Mouse (Mus musculus): Measurements from ENCODE around the gene Kidins220. TPM values are rescaled to one million over a fixed set of nuclear protein-coding genes. Genes with fewer than 3 reads are reported as not detected.
A peak's percentile ranks its signal among the peaks of the same experiment; 100 is the strongest.

Gene Kidins220
- polyA plus RNA-seq, 1 experiment from 2014 or later, result 46.4 TPM

GRCm38 (mm10) chr12:24971490-24972200 lies 3.1 kb upstream of the Kidins220 start:
- Histone ChIP-seq H3K27ac (ENCODE audit: low read depth, low read length) (no peak overlapping the region), H3K36me3 (ENCODE audit: control insufficient read depth, insufficient read depth, low read length) (no peaks in the 10 kb centered on the region), H3K4me3 (ENCODE audit: low read depth, low read length) (no peak overlapping the region), H3K27me3 (ENCODE audit: control insufficient read depth, insufficient read depth, low read length) (no peaks in the 10 kb centered on the region), H3K9me3 (replicated peaks; ENCODE audit: control insufficient read depth, low read length) (no peaks in the 10 kb centered on the region), H3K4me2 (no peak overlapping the region), H3K4me1 (ENCODE audit: control insufficient read depth, insufficient read depth, low read length) (peaks cover 18% of the 10 kb centered on the region), H3K9ac (ENCODE audit: low read depth, low read length) (no peak overlapping the region)
- WGBS (ENCODE audit: insufficient replicate concordance), result 81% methylated on average over 5 of the region's 5 CpGs
- no peak for ATAC-seq (replicated peaks; ENCODE audit: insufficient number of reproducible peaks, low FRiP score, low TSS enrichment)

GRCm38 (mm10) chr12:24972371-24973350 lies 2.1 kb upstream of the Kidins220 start:
- peaks cover 21% of the 10 kb centered on the region for H3K4me1 ChIP-seq (ENCODE audit: control insufficient read depth, insufficient read depth, low read length)
- no peak overlapping the region for H3K4me2 ChIP-seq
- H3K4me3 ChIP-seq (ENCODE audit: low read depth, low read length), result no peak overlapping the region
- H3K36me3 ChIP-seq (ENCODE audit: control insufficient read depth, insufficient read depth, low read length), result no peaks in the 10 kb centered on the region
- no peaks in the 10 kb centered on the region for H3K27me3 ChIP-seq (ENCODE audit: control insufficient read depth, insufficient read depth, low read length)
- WGBS (ENCODE audit: insufficient replicate concordance), result 57% methylated on average over 8 of the region's 8 CpGs
- H3K9me3 ChIP-seq (replicated peaks; ENCODE audit: control insufficient read depth, low read length), result no peaks in the 10 kb centered on the region
- H3K9ac ChIP-seq (ENCODE audit: low read depth, low read length), result no peak overlapping the region
- ATAC-seq (replicated peaks; ENCODE audit: insufficient number of reproducible peaks, low FRiP score, low TSS enrichment), result no peak
- H3K27ac ChIP-seq (ENCODE audit: low read depth, low read length), result no peak overlapping the region

- no peak for ATAC-seq (replicated peaks; ENCODE audit: insufficient number of reproducible peaks, low FRiP score, low TSS enrichment)
- no peak overlapping the region; the same call in 1 of the 2 replicates for H3K4me2 ChIP-seq
- no peak overlapping the region for H3K27ac ChIP-seq (ENCODE audit: low read depth, low read length)
- H3K9me3 ChIP-seq (replicated peaks; ENCODE audit: control insufficient read depth, low read length), result no peaks in the 10 kb centered on the region
- no peak overlapping the region for H3K9ac ChIP-seq (ENCODE audit: low read depth, low read length)
- H3K27me3 ChIP-seq (ENCODE audit: control insufficient read depth, insufficient read depth, low read length), result no peaks in the 10 kb centered on the region
- H3K4me3 ChIP-seq (ENCODE audit: low read depth, low read length), result no peak overlapping the region
- no peaks in the 10 kb centered on the region for H3K36me3 ChIP-seq (ENCODE audit: control insufficient read depth, insufficient read depth, low read length)
- WGBS (ENCODE audit: insufficient replicate concordance), result 37% methylated on average over 5 of the region's 5 CpGs
- peaks cover 21% of the 10 kb centered on the region for H3K4me1 ChIP-seq (ENCODE audit: control insufficient read depth, insufficient read depth, low read length)
Observed at GRCm38 (mm10) chr12:24973586-24973985, 1.1 kb upstream of the Kidins220 start.

GRCm38 (mm10) chr12:24975115-24975733 lies 499 bp downstream of the Kidins220 start:
- under 1% methylated on average over 19 of the region's 31 CpGs for WGBS (ENCODE audit: insufficient replicate concordance)
- H3K4me3 ChIP-seq (ENCODE audit: low read depth, low read length), result peak overlapping the region; percentile 86
- peak overlapping the region; percentile 83 for H3K9ac ChIP-seq (ENCODE audit: low read depth, low read length)
- H3K27me3 ChIP-seq (ENCODE audit: control insufficient read depth, insufficient read depth, low read length), result no peaks in the 10 kb centered on the region
- peaks cover 21% of the 10 kb centered on the region for H3K4me1 ChIP-seq (ENCODE audit: control insufficient read depth, insufficient read depth, low read length)
- peak overlapping the region; percentile 62 for H3K4me2 ChIP-seq
- no peaks in the 10 kb centered on the region for H3K36me3 ChIP-seq (ENCODE audit: control insufficient read depth, insufficient read depth, low read length)
- H3K9me3 ChIP-seq (replicated peaks; ENCODE audit: control insufficient read depth, low read length), result no peaks in the 10 kb centered on the region
- peak overlapping the region; percentile 91 for H3K27ac ChIP-seq (ENCODE audit: low read depth, low read length)
- ATAC-seq (replicated peaks; ENCODE audit: insufficient number of reproducible peaks, low FRiP score, low TSS enrichment), result peak; percentile 55

GRCm38 (mm10) chr12:24985226-24985625 lies 10.5 kb downstream of the Kidins220 start:
- H3K4me3 ChIP-seq (ENCODE audit: low read depth, low read length), result no peak overlapping the region
- no peak overlapping the region for H3K4me2 ChIP-seq
- peaks cover 17% of the 10 kb centered on the region; the same call in 1 of the 2 replicates for H3K4me1 ChIP-seq (ENCODE audit: control insufficient read depth, insufficient read depth, low read length)
- no peak overlapping the region for H3K9ac ChIP-seq (ENCODE audit: low read depth, low read length)
- no peaks in the 10 kb centered on the region for H3K9me3 ChIP-seq (replicated peaks; ENCODE audit: control insufficient read depth, low read length)
- no peak overlapping the region for H3K27ac ChIP-seq (ENCODE audit: low read depth, low read length)
- H3K27me3 ChIP-seq (ENCODE audit: control insufficient read depth, insufficient read depth, low read length), result no peaks in the 10 kb centered on the region
- H3K36me3 ChIP-seq (ENCODE audit: control insufficient read depth, insufficient read depth, low read length), result peaks cover 5% of the 10 kb centered on the region; the same call in 1 of the 2 replicates
- 42% methylated on average over 5 of the region's 5 CpGs for WGBS (ENCODE audit: insufficient replicate concordance)
- ATAC-seq (replicated peaks; ENCODE audit: insufficient number of reproducible peaks, low FRiP score, low TSS enrichment), result no peak

- H3K4me1 ChIP-seq (ENCODE audit: control insufficient read depth, insufficient read depth, low read length), result no peaks in the 10 kb centered on the region
- no peaks in the 10 kb centered on the region for H3K9me3 ChIP-seq (replicated peaks; ENCODE audit: control insufficient read depth, low read length)
- H3K4me2 ChIP-seq, result no peak overlapping the region
- 93% methylated on average over 4 of the region's 4 CpGs for WGBS (ENCODE audit: insufficient replicate concordance)
- peaks cover 24% of the 10 kb centered on the region for H3K36me3 ChIP-seq (ENCODE audit: control insufficient read depth, insufficient read depth, low read length)
- no peak overlapping the region for H3K9ac ChIP-seq (ENCODE audit: low read depth, low read length)
- no peaks in the 10 kb centered on the region for H3K27me3 ChIP-seq (ENCODE audit: control insufficient read depth, insufficient read depth, low read length)
- H3K4me3 ChIP-seq (ENCODE audit: low read depth, low read length), result no peak overlapping the region
- no peak overlapping the region for H3K27ac ChIP-seq (ENCODE audit: low read depth, low read length)
- no peak for ATAC-seq (replicated peaks; ENCODE audit: insufficient number of reproducible peaks, low FRiP score, low TSS enrichment)
Observed at GRCm38 (mm10) chr12:24995350-24995749, 20.6 kb downstream of the Kidins220 start.

GRCm38 (mm10) chr12:25005350-25005749 lies 30.6 kb downstream of the Kidins220 start:
- Histone ChIP-seq H3K27me3 (ENCODE audit: control insufficient read depth, insufficient read depth, low read length) (no peaks in the 10 kb centered on the region), H3K9me3 (replicated peaks; ENCODE audit: control insufficient read depth, low read length) (no peaks in the 10 kb centered on the region), H3K4me3 (ENCODE audit: low read depth, low read length) (no peak overlapping the region), H3K9ac (ENCODE audit: low read depth, low read length) (no peak overlapping the region), H3K27ac (ENCODE audit: low read depth, low read length) (no peak overlapping the region), H3K4me1 (ENCODE audit: control insufficient read depth, insufficient read depth, low read length) (no peaks in the 10 kb centered on the region), H3K36me3 (ENCODE audit: control insufficient read depth, insufficient read depth, low read length) (peaks cover 34% of the 10 kb centered on the region), H3K4me2 (no peak overlapping the region)
- WGBS (ENCODE audit: insufficient replicate concordance), result 82% methylated on average over 6 of the region's 6 CpGs
- ATAC-seq (replicated peaks; ENCODE audit: insufficient number of reproducible peaks, low FRiP score, low TSS enrichment), result no peak

- H3K4me1 ChIP-seq (ENCODE audit: control insufficient read depth, insufficient read depth, low read length), result no peaks in the 10 kb centered on the region; the same call in 1 of the 2 replicates
- H3K4me3 ChIP-seq (ENCODE audit: low read depth, low read length), result no peak overlapping the region
- ATAC-seq (replicated peaks; ENCODE audit: insufficient number of reproducible peaks, low FRiP score, low TSS enrichment), result no peak
- H3K27me3 ChIP-seq (ENCODE audit: control insufficient read depth, insufficient read depth, low read length), result no peaks in the 10 kb centered on the region
- H3K9ac ChIP-seq (ENCODE audit: low read depth, low read length), result no peak overlapping the region
- no peaks in the 10 kb centered on the region for H3K9me3 ChIP-seq (replicated peaks; ENCODE audit: control insufficient read depth, low read length)
- no peak overlapping the region for H3K4me2 ChIP-seq
- H3K36me3 ChIP-seq (ENCODE audit: control insufficient read depth, insufficient read depth, low read length), result peaks cover 17% of the 10 kb centered on the region
- H3K27ac ChIP-seq (ENCODE audit: low read depth, low read length), result no peak overlapping the region
- WGBS (ENCODE audit: insufficient replicate concordance), result 34% methylated on average over 9 of the region's 9 CpGs
Observed at GRCm38 (mm10) chr12:25009957-25010356, 35.2 kb downstream of the Kidins220 start.

All from heart, embryonic 11.5 days (tissue).